Mouse (Mus musculus): ENCODE data around the gene Epha1.

The Epha1 gene

DNA sequence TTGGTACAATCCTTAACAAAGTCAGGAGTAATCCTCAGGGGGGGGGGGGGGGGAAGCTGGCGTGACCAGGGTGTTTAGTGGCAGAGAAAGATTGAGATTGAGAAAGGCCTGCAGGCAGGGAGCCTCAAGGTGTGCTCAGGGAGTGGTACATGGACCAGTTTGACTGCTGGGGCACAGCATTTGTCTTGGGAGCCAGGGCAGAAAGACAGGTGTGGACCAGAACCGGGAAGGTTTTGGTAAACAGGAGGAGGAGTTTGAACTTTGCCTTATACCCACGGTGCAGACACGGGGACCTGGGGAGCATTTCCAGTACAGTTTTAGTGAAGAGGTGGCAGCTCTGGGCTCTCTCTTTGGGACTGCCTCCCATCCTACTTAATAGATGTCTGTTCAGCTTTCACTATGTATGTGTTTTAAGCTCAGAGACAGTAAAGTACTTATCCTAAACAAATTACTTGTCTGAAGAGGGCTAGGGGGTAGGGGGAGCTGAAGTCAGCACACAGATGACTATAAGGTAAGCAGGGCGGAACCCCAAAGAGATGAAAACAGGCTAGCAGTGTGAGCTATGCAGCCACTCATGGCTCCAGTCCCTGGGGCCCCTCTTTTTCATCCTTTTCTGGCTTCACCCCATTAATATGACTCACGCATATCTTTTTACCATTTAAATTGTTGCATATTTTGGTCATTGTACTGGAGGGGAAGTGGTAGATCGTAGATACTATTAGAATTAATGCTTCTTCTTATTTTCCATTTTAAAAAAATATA, 782 bp upstream of the Epha1 start:
- DNase-seq (ENCODE audit: low read depth, low spot score) = no peak

GRCm38 (mm10) chr6:42372421-42372815, 650 bp downstream of the Epha1 start:
- DNase-seq (ENCODE audit: low read depth, low spot score) = no peak

DNA sequence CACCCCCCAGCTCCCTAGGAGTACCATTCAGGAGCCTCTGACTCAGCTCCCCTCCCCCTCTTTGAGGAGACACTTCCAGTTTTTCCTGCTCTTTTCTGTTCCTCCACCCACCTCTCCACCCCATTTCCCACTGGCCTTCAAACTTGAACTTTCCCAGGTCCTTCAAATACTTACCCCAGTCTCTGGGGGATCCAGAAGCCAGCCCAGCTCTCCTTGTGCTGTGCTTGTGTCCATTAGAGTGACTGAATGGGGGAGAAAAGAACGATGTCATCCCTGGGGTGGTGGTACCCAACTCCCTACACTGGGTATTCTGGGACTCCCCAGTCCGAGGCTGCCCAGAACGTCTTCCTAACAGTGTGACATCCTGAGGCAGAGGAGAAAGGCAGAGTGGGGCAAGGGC, 1.1 kb downstream of the Epha1 start:
- no peak for DNase-seq (ENCODE audit: low read depth, low spot score)

DNA sequence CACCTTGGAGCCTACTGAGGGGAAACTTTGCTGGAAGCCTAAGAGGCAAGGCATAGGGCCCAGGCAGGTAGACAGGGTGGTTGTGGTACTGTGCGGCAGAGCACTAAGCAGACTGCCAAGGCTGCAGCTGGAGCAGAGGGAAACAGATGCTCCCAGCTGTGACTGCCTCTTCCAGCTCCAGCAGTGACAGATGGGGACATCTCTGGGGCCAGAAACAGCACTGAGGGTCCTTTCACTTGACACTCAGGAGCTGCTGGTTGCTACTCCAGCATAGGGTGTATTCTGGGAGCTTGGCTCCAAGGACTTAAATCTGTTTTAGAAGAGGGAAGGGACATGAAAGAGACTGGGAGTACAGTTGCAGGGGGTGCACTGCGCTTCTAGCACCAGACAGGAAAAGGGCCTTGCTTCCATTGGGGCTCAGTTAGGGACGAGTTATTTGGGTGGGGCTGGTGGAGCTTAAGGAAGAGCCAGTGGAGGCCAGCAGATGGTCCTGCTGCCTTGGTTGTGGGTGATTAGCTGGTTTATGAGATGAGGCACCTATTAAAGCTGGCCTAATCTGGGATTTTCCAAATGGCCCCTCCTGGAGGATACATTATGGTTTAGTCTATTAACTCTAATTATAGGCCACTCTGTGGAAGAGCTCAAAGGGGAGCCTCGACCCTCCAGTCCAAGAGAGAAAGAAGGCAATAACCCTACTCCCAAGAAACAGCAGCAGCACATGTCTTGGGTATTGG, 2.3 kb downstream of the Epha1 start:
- no peak for DNase-seq (ENCODE audit: low read depth, low spot score)

DNA sequence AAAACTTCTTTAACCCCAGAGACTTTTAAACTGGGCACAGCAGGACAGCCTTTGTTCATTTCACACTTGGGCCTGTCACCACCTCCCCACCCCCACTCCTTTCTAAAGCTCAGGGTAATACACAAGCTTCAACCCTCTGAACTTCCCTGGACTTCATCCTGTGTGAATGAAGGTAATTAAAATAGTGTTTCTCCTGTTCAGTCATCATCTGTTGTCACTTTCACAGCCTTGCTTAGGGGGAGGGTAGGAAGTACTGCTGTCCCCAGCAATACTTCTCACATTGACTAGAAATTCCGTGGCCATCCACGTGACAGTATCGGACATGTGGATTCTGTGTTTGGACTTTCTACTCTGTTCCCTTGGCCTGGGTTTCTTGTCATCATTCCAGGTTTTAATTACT, 3.2 kb downstream of the Epha1 start:
- DNase-seq (ENCODE audit: low read depth, low spot score) = no peak

DNA sequence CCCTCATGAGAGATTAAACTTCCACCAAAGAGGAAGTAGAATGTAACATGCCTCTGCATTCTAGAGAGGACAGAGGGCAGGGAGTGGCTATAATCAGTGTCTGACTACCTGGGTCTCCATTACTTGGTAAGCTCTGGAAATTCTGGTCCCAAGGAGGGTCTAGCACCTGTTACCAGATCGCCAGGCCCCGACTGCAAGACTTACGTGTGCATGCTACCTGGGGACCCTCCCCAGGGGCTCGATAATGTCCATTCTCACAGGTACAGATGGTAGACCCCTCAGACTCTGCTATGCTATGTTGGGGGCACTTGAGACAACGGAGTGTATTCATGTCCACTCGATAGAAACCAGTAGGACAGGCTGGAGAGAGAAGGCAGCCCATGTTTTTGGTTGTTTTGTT, 7.9 kb downstream of the Epha1 start:
- no peak for DNase-seq (ENCODE audit: low read depth, low spot score)

GRCm38 (mm10) chr6:42364607-42365006, 8.5 kb downstream of the Epha1 start:
- DNase-seq (ENCODE audit: low read depth, low spot score) = no peak

DNA sequence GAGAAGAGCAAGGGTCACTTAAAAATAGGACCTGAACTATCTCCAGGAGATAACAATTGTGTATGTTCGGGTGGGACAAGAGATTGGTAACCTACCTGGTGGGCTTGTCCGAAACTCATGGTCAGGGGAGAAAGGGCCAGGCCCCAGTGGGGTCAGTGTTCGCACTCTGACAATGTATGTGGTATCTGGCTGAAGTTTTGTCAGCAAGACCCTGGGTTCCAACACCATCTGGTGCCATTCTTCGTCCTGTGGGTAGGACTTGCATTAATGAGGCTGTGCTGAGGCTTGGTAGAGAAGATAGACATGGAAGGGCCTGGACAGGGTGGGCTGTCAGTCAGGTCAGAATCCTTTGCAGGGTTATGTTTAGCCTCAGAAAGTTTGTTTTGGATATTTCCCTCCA, 9.0 kb downstream of the Epha1 start:
- no peak for DNase-seq (ENCODE audit: low read depth, low spot score)

- no peak for DNase-seq (ENCODE audit: low read depth, low spot score)
Measured at GRCm38 (mm10) chr6:42362974-42363373, 10.1 kb downstream of the Epha1 start.

GRCm38 (mm10) chr6:42362497-42362896, 10.6 kb downstream of the Epha1 start:
- DNase-seq (ENCODE audit: low read depth, low spot score) = no peak

- DNase-seq (ENCODE audit: low read depth, low spot score) = no peak
Measured at GRCm38 (mm10) chr6:42362074-42362473, 11.0 kb downstream of the Epha1 start.

DNA sequence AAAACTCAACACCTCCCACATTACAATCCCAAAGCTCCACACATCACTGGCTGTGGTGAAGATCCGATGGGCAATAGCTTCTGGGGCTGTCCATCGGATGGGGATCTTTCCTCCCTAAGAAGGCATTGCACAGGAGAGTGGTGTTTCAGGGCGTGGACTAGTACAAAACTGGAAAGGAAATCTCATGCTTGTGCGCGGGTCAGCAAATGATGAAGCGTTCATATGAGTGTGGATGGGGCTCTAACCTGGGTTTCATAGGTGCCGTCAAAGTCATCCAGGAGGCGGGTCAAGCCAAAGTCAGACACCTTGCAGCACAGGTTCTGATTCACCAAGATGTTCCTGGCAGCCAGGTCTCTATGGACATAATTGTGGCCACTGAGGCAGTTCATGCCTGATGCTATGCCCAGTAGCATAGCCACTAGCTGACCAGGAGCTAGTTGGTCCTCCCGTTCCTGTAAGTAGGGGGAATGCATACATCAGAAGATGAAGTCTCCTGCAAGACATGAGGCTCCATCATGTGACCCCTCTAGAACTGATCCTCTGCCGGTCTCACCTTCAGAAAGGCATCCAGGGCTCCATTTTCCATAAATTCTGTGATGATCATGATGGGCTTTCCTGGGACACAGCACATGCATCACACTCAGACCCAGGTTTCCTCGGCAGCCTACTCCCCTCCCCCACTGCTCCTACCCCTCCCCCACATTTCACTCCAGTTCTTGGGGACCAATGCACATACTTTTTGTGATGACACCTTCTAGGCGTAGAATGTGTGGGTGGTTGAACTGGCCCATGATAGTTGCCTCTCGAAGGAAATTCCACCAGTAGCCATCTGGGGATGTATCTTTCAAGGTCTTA, 11.8 kb downstream of the Epha1 start:
- no peak for DNase-seq (ENCODE audit: low read depth, low spot score)

DNA sequence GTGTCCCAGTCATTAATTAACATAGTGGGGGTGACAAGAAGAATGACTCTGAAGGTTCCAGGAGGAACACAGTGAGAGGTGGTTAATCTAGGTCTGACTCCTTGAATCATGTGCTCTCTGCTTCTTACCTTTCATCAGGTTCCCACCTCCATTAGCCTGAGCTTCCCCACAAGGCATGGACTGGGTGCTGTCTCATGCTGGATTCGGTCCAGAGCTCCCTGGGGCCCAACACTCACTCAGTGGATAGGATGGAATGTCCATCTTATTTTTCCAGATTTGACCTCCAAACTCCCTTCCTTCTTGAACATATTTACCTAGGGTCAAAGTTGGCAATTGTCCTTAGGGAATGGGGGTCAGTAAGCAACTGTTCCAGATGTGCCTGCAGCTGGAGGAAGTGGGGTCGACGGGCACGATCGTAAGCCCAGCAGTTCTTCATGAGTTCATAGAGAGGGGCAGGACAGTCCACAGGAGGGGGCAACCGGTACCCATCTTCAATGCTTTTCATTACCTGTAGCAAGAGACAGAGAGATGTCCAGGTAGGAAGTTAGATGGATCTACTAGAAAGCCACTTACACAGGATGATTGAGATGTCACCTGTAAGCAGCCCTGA, 12.7 kb downstream of the Epha1 start:
- no peak for DNase-seq (ENCODE audit: low read depth, low spot score)

DNA sequence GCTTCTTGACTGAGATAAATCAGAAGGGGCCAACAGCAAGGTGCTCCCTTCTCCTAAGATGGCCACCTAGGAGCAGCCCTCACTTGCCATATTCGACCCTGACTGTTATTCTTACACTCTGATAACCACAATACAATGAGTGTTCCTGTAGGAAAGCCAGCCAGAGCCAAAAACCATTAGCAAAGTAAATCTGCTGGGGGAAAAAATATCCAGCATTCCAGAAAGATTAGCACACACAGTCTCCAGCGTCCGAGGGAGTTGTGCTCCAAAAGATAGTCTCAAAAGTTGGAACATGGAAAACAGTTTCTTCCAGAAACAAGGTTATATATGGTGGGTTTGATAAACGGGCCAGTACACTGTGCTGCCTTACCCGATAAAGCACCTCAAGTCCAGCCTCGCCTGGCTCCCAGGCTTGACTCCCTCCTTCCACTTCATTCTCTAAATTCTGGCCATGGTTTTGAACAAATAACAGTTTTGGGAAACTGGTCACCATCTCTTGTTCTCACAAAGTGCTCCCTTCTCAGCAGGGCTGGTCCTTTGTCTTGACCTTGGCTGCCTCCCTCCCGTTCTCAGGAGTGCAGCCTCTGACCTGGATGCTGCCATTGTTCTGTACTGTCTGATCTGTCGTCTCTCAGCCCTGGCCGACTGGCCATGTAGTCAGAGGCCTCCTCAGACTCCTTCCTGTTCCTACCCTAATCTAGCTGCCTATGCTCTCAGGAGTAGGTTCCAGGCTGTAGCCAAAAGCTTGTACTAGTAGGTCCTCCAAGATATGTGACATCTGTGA, 13.5 kb downstream of the Epha1 start:
- no peak for DNase-seq (ENCODE audit: low read depth, low spot score)

GRCm38 (mm10) chr6:42358901-42359300, 14.2 kb downstream of the Epha1 start:
- DNase-seq (ENCODE audit: low read depth, low spot score) = no peak

GRCm38 (mm10) chr6:42357901-42358300, 15.2 kb downstream of the Epha1 start:
- DNase-seq (ENCODE audit: low read depth, low spot score) = no peak

DNA sequence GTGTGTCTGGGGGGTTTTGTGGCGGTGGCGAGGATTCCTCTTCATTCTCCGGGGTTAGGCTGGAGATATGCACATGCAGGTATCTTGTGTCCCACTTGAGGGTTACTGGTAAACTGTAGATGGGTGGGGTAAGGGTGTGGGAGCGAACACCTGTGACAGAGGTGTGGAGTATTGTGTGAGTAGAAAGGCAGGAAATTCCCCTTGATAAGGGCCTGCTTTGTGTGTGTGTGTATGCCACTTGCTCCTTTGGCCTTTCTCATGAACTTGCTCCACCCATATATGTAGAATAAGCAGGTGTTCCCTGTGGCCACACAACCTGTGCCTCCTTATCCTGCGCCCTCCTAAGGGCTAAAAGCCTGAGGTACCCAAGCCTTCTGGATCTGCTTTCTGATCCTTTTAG, 16.2 kb downstream of the Epha1 start:
- no peak for DNase-seq (ENCODE audit: low read depth, low spot score)

- DNase-seq (ENCODE audit: low read depth, low spot score) = no peak
Measured at GRCm38 (mm10) chr6:42355794-42356600, 17.1 kb downstream of the Epha1 start.

DNA sequence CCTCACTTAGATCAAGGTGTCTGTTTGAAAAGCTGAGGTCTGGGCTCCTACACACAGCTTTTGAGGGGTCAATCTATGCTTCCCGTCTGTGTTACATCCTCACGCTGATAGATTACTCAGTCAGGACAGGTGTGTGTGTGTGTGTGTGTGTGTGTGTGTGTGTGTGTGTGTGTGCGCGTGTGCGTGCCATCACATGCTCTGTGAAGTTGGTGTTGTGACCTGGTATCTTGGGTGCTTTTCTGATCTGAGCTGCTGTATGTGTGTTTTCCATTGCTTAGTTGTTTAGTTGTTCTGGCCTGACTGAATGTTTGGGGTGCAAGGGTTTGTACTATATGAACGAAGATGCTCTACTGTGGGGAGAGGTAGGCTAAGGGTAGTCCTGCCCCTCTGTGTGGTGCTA, 17.7 kb downstream of the Epha1 start:
- no peak for DNase-seq (ENCODE audit: low read depth, low spot score)

Measured in CD4-positive, CD25-positive, alpha-beta regulatory T cell, adult 2 months (primary cell).